Mouse (Mus musculus): ENCODE data around the gene Efhb. TPM values are rescaled to one million over a fixed set of nuclear protein-coding genes. Genes with fewer than 3 reads are reported as not detected.

Gene Efhb
- polyA plus RNA-seq, 1 experiment from 2014 or later: 0.08 TPM

GRCm38 (mm10) chr17:53478066-53478857 is 15.1 kb upstream of the Efhb start:
- peaks cover 14% of the 10 kb centered on the region for H3K4me1 ChIP-seq (replicated peaks; ENCODE audit: control insufficient read depth, insufficient read depth, low read length)
- ATAC-seq (replicated peaks; ENCODE audit: low FRiP score) (no peak; the same call in 1 of the 2 replicates), DNase-seq (ENCODE audit: low spot score) (no peak)
- peak overlapping the region; percentile 99 for H3K27ac ChIP-seq (ENCODE audit: low read depth, low read length)
- WGBS: 7% methylated on average over 15 of the region's 15 CpGs
- H3K27me3 ChIP-seq (replicated peaks; ENCODE audit: control insufficient read depth, insufficient read depth, low read length): no peaks in the 10 kb centered on the region
- H3K9me3 ChIP-seq (ENCODE audit: control insufficient read depth, low read length): no peaks in the 10 kb centered on the region
- peak overlapping the region; percentile 90 for H3K4me3 ChIP-seq (ENCODE audit: low read depth, low read length)
- H3K4me2 ChIP-seq: peak overlapping the region; percentile 79
- H3K36me3 ChIP-seq (ENCODE audit: control insufficient read depth, insufficient read depth, low read length): no peaks in the 10 kb centered on the region
- H3K9ac ChIP-seq (ENCODE audit: low read depth, low read length): peak overlapping the region; percentile 82

DNA sequence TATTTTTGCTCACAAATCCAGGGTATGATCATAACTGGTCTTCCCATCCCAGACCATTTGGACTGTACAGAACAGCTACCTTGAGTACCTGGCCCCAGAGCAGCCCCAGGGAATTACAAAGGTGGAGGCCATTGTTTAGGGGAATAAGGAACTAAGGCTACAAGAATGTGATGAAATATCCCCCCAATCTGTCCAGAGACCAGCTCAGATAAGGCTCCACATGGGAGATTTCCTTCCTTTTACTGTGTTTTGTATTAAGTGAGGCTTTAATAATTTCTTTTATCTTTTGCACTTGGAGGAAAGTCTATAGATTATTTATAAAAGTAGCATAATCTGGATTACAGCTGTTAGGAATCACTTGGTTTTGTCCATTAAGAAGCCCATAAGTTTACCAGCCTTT is 5.6 kb upstream of the Efhb start:
- Histone ChIP-seq H3K27ac (ENCODE audit: low read depth, low read length) (no peak overlapping the region), H3K9me3 (ENCODE audit: control insufficient read depth, low read length) (no peaks in the 10 kb centered on the region), H3K27me3 (replicated peaks; ENCODE audit: control insufficient read depth, insufficient read depth, low read length) (no peaks in the 10 kb centered on the region), H3K4me2 (no peak overlapping the region), H3K9ac (ENCODE audit: low read depth, low read length) (no peak overlapping the region), H3K36me3 (ENCODE audit: control insufficient read depth, insufficient read depth, low read length) (no peaks in the 10 kb centered on the region), H3K4me1 (replicated peaks; ENCODE audit: control insufficient read depth, insufficient read depth, low read length) (no peaks in the 10 kb centered on the region), H3K4me3 (ENCODE audit: low read depth, low read length) (no peak overlapping the region)
- ATAC-seq (replicated peaks; ENCODE audit: low FRiP score): no peak
- DNase-seq (ENCODE audit: low spot score): no peak

DNA sequence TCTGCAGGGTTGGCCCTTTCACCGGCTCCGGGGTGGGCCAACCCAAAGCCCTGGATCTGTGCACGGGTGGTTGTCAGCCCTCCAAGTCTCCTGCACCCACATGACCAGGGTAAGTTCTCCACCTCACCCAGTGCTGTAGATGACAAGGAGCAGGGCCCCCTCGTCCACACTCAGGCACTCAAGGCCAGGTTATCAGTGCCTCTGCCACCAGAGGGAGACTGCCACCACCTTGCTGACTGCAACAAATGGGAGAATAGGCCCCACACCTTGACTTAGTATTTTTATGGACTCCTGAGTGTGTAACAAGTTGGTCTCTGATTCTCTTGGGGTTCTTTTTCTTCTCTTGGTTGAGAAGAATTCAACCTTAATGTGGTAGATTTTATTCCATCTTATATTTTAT is 2.4 kb upstream of the Efhb start:
- Histone ChIP-seq H3K36me3 (ENCODE audit: control insufficient read depth, insufficient read depth, low read length) (no peaks in the 10 kb centered on the region), H3K9me3 (ENCODE audit: control insufficient read depth, low read length) (no peaks in the 10 kb centered on the region), H3K9ac (ENCODE audit: low read depth, low read length) (no peak overlapping the region), H3K4me3 (ENCODE audit: low read depth, low read length) (no peak overlapping the region), H3K4me1 (replicated peaks; ENCODE audit: control insufficient read depth, insufficient read depth, low read length) (0 out of 2 replicates have a peak, but pooled peaks cover 2% of the 10 kb centered on the region), H3K4me2 (no peak overlapping the region), H3K27ac (ENCODE audit: low read depth, low read length) (no peak overlapping the region), H3K27me3 (replicated peaks; ENCODE audit: control insufficient read depth, insufficient read depth, low read length) (no peaks in the 10 kb centered on the region)
- ATAC-seq (replicated peaks; ENCODE audit: low FRiP score): peak; percentile 34; the same call in 1 of the 2 replicates
- DNase-seq (ENCODE audit: low spot score): no peak
- WGBS: 42% methylated on average over 4 of the region's 4 CpGs

- Histone ChIP-seq H3K9ac (ENCODE audit: low read depth, low read length) (peak overlapping the region; percentile 40; the same call in 1 of the 2 replicates), H3K36me3 (ENCODE audit: control insufficient read depth, insufficient read depth, low read length) (no peaks in the 10 kb centered on the region), H3K27ac (ENCODE audit: low read depth, low read length) (no peak overlapping the region), H3K27me3 (replicated peaks; ENCODE audit: control insufficient read depth, insufficient read depth, low read length) (no peaks in the 10 kb centered on the region), H3K9me3 (ENCODE audit: control insufficient read depth, low read length) (no peaks in the 10 kb centered on the region), H3K4me1 (replicated peaks; ENCODE audit: control insufficient read depth, insufficient read depth, low read length) (0 out of 2 replicates have a peak, but pooled peaks cover 2% of the 10 kb centered on the region), H3K4me3 (ENCODE audit: low read depth, low read length) (peak overlapping the region; percentile 23), H3K4me2 (peak overlapping the region; percentile 62)
- DNase-seq (ENCODE audit: low spot score) (no peak), ATAC-seq (replicated peaks; ENCODE audit: low FRiP score) (no peak)
- WGBS: 23% methylated on average over 7 of the region's 9 CpGs
Measured at GRCm38 (mm10) chr17:53463496-53463840, 347 bp upstream of the Efhb start.

GRCm38 (mm10) chr17:53456742-53457141 is 6.4 kb downstream of the Efhb start:
- H3K4me3 ChIP-seq (ENCODE audit: low read depth, low read length): no peak overlapping the region
- H3K4me1 ChIP-seq (replicated peaks; ENCODE audit: control insufficient read depth, insufficient read depth, low read length): no peaks in the 10 kb centered on the region
- WGBS: 49% methylated on average over 1 of the region's 1 CpGs
- H3K27ac ChIP-seq (ENCODE audit: low read depth, low read length): no peak overlapping the region
- H3K4me2 ChIP-seq: no peak overlapping the region
- H3K36me3 ChIP-seq (ENCODE audit: control insufficient read depth, insufficient read depth, low read length): no peaks in the 10 kb centered on the region
- H3K9me3 ChIP-seq (ENCODE audit: control insufficient read depth, low read length): no peaks in the 10 kb centered on the region
- H3K9ac ChIP-seq (ENCODE audit: low read depth, low read length): no peak overlapping the region
- H3K27me3 ChIP-seq (replicated peaks; ENCODE audit: control insufficient read depth, insufficient read depth, low read length): no peaks in the 10 kb centered on the region
- no peak for DNase-seq (ENCODE audit: low spot score)
- ATAC-seq (replicated peaks; ENCODE audit: low FRiP score): no peak

DNA sequence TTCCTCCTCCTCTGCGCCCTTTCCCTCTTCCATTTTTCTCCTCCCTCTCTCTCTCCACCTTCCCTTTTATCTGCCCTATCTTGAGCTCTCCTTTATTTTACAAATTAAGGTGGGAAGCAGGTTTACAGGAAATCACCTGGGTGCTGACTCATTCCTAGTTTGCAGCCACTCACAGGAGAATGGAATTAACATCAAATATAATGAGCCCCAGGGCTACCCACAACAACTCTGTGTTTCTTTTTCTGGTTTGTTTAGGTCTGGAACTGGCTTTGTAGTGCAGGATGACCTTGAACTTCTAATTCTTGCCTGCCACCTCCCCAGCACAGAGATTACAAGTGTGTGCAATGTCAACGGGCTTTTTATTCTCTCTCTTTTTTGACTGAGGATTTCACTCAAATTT is 7.0 kb downstream of the Efhb start:
- Histone ChIP-seq H3K9ac (ENCODE audit: low read depth, low read length) (no peak overlapping the region), H3K36me3 (ENCODE audit: control insufficient read depth, insufficient read depth, low read length) (no peaks in the 10 kb centered on the region), H3K4me1 (replicated peaks; ENCODE audit: control insufficient read depth, insufficient read depth, low read length) (no peaks in the 10 kb centered on the region), H3K9me3 (ENCODE audit: control insufficient read depth, low read length) (no peaks in the 10 kb centered on the region), H3K4me2 (no peak overlapping the region), H3K4me3 (ENCODE audit: low read depth, low read length) (no peak overlapping the region), H3K27me3 (replicated peaks; ENCODE audit: control insufficient read depth, insufficient read depth, low read length) (no peaks in the 10 kb centered on the region), H3K27ac (ENCODE audit: low read depth, low read length) (no peak overlapping the region)
- no peak for DNase-seq (ENCODE audit: low spot score)
- 68% methylated on average over 2 of the region's 2 CpGs for WGBS
- no peak for ATAC-seq (replicated peaks; ENCODE audit: low FRiP score)

DNA sequence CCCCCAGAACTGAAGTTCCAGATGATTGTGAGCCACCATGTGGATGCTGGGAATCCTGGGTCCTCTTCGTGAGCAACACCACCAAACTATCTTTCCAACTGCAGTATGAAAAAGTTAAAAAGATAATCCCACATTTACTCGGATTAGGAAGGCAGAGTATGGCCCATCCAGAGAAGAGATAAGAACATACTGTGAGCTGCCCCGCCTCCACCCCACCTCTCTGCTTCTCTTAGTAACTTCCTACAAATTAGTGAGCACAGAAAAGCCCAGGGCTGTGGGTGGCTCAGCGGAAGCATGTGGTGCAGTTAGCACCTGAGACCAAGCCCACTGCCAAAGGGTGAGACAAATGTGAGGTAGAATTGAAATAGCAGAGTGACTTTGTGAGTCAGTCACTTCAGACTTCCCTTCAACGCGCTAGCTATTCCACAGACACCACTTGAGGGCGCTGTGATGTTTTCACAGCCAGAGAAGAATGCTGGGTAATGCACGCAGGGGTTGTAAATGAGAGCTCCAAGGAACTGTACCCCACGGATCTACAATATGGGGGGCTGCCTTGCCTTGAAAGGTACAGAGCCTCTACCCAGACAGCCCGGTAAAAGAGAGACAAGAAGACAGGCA is 60.3 kb downstream of the Efhb start:
- no peak overlapping the region for H3K4me3 ChIP-seq (ENCODE audit: low read depth, low read length)
- H3K27ac ChIP-seq (ENCODE audit: low read depth, low read length): no peak overlapping the region
- H3K4me2 ChIP-seq: peak overlapping the region; percentile 22; the same call in 1 of the 2 replicates
- H3K9me3 ChIP-seq (ENCODE audit: control insufficient read depth, low read length): no peaks in the 10 kb centered on the region
- ATAC-seq (replicated peaks; ENCODE audit: low FRiP score): peak; percentile 60; the same call in 1 of the 2 replicates
- WGBS: 28% methylated on average over 10 of the region's 10 CpGs
- peak; percentile 31 for DNase-seq (ENCODE audit: low spot score)
- H3K9ac ChIP-seq (ENCODE audit: low read depth, low read length): no peak overlapping the region
- no peaks in the 10 kb centered on the region for H3K4me1 ChIP-seq (replicated peaks; ENCODE audit: control insufficient read depth, insufficient read depth, low read length)
- no peaks in the 10 kb centered on the region for H3K36me3 ChIP-seq (ENCODE audit: control insufficient read depth, insufficient read depth, low read length)
- no peaks in the 10 kb centered on the region for H3K27me3 ChIP-seq (replicated peaks; ENCODE audit: control insufficient read depth, insufficient read depth, low read length)

DNA sequence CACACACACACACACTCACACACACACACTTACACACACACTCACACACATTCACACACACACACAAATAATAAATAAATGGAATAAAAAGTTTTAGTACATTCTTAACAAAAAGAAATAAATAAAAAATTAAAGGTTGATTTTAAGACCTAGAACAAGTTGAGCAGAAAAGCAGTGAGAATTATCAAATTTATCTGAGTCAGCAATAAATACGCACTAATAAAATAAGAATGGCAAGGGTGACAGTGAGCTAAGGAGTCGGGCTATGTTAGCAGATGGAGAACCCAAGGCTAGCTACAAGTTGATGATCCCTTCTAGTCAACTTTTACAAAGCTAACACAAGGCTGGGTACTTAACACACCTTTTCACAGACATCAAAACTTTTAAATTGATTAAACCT is 69.9 kb downstream of the Efhb start:
- no peak overlapping the region for H3K4me3 ChIP-seq (ENCODE audit: low read depth, low read length)
- H3K27me3 ChIP-seq (replicated peaks; ENCODE audit: control insufficient read depth, insufficient read depth, low read length): no peaks in the 10 kb centered on the region
- ATAC-seq (replicated peaks; ENCODE audit: low FRiP score) (no peak), DNase-seq (ENCODE audit: low spot score) (no peak)
- no peak overlapping the region for H3K27ac ChIP-seq (ENCODE audit: low read depth, low read length)
- no peak overlapping the region for H3K9ac ChIP-seq (ENCODE audit: low read depth, low read length)
- no peak overlapping the region for H3K4me2 ChIP-seq
- H3K36me3 ChIP-seq (ENCODE audit: control insufficient read depth, insufficient read depth, low read length): no peaks in the 10 kb centered on the region
- 81% methylated on average over 2 of the region's 2 CpGs for WGBS
- no peaks in the 10 kb centered on the region for H3K9me3 ChIP-seq (ENCODE audit: control insufficient read depth, low read length)
- no peaks in the 10 kb centered on the region for H3K4me1 ChIP-seq (replicated peaks; ENCODE audit: control insufficient read depth, insufficient read depth, low read length)

- DNase-seq (ENCODE audit: low spot score): no peak
- H3K9ac ChIP-seq (ENCODE audit: low read depth, low read length): no peak overlapping the region
- no peaks in the 10 kb centered on the region for H3K9me3 ChIP-seq (ENCODE audit: control insufficient read depth, low read length)
- H3K27me3 ChIP-seq (replicated peaks; ENCODE audit: control insufficient read depth, insufficient read depth, low read length): no peaks in the 10 kb centered on the region
- H3K4me2 ChIP-seq: no peak overlapping the region
- WGBS: 39% methylated on average over 4 of the region's 4 CpGs
- no peak for ATAC-seq (replicated peaks; ENCODE audit: low FRiP score)
- no peak overlapping the region for H3K4me3 ChIP-seq (ENCODE audit: low read depth, low read length)
- no peaks in the 10 kb centered on the region for H3K36me3 ChIP-seq (ENCODE audit: control insufficient read depth, insufficient read depth, low read length)
- H3K4me1 ChIP-seq (replicated peaks; ENCODE audit: control insufficient read depth, insufficient read depth, low read length): no peaks in the 10 kb centered on the region
- no peak overlapping the region for H3K27ac ChIP-seq (ENCODE audit: low read depth, low read length)
Measured at GRCm38 (mm10) chr17:53389507-53389906, 73.6 kb downstream of the Efhb start.
